Mouse (Mus musculus): ENCODE measurements around the gene Tmie. TPM values are rescaled to one million over a fixed set of nuclear protein-coding genes. Genes with fewer than 3 reads are reported as not detected.
A peak's percentile ranks its signal among the peaks of the same experiment; 100 is the strongest.

Gene Tmie
- polyA plus RNA-seq (2016; fragmentation: Nextera tagmentation; extraction: Ambion mirVana) = 0.17 and 0.68 TPM in 2 replicates

- DNase-seq (ENCODE audit: low spot score) = no peak
- Histone ChIP-seq H3K27me3 (ENCODE audit: insufficient read depth, poor library complexity, severe bottlenecking) (peaks cover 68% of the 10 kb centered on the region), H3K9me3 (no peaks in the 10 kb centered on the region), H3K27ac (peak within 1 kb of the TSS; percentile 77), H3K4me1 (peaks cover 23% of the 10 kb centered on the region), H3K4me3 (peak within 1 kb of the TSS; percentile 73), H3K36me3 (no peaks in the 10 kb centered on the region)
- WGBS = under 1% methylated on average over 57 of the region's 57 CpGs
Observed at GRCm38 (mm10) chr9:110879998-110880561, at the start of gene Tmie. Tmie (minus strand) TSS chr9:110880113.

GRCm38 (mm10) chr9:110922759-110923158, 42.8 kb upstream of the Tmie start:
- Histone ChIP-seq H3K4me1 (peaks cover 5% of the 10 kb centered on the region), H3K36me3 (no peaks in the 10 kb centered on the region), H3K27ac (no peak overlapping the region), H3K27me3 (ENCODE audit: insufficient read depth, poor library complexity, severe bottlenecking) (no peaks in the 10 kb centered on the region), H3K9me3 (no peaks in the 10 kb centered on the region), H3K4me3 (no peak overlapping the region)
- 13% methylated on average over 7 of the region's 7 CpGs for WGBS
- peak; percentile 84 for DNase-seq (ENCODE audit: low spot score)

GRCm38 (mm10) chr9:110920665-110921419, 40.9 kb upstream of the Tmie start:
- Histone ChIP-seq H3K4me3 (no peak overlapping the region), H3K36me3 (no peaks in the 10 kb centered on the region), H3K27ac (no peak overlapping the region), H3K4me1 (no peaks in the 10 kb centered on the region), H3K27me3 (ENCODE audit: insufficient read depth, poor library complexity, severe bottlenecking) (no peaks in the 10 kb centered on the region), H3K9me3 (no peaks in the 10 kb centered on the region)
- WGBS = 69% methylated on average over 15 of the region's 15 CpGs
- no peak for DNase-seq (ENCODE audit: low spot score)

- Histone ChIP-seq H3K36me3 (no peaks in the 10 kb centered on the region), H3K27ac (no peak within 1 kb of the TSS), H3K4me3 (no peak within 1 kb of the TSS), H3K9me3 (no peaks in the 10 kb centered on the region), H3K27me3 (ENCODE audit: insufficient read depth, poor library complexity, severe bottlenecking) (0 out of 2 replicates have a peak, but pooled peaks cover 3% of the 10 kb centered on the region), H3K4me1 (0 out of 2 replicates have a peak, but pooled peaks cover 3% of the 10 kb centered on the region)
- WGBS = 77% methylated on average over 7 of the region's 7 CpGs
- DNase-seq (ENCODE audit: low spot score) = no peak
Observed at GRCm38 (mm10) chr9:110916786-110917185, 36.9 kb upstream of the Tmie start, which contains the start of gene Fam240a. Fam240a (minus strand) TSS chr9:110916861.

GRCm38 (mm10) chr9:110915466-110915865, 35.6 kb upstream of the Tmie start:
- no peaks in the 10 kb centered on the region for H3K36me3 ChIP-seq
- no peak for DNase-seq (ENCODE audit: low spot score)
- no peaks in the 10 kb centered on the region for H3K9me3 ChIP-seq
- no peak overlapping the region for H3K27ac ChIP-seq
- 0 out of 2 replicates have a peak, but pooled peaks cover 3% of the 10 kb centered on the region for H3K27me3 ChIP-seq (ENCODE audit: insufficient read depth, poor library complexity, severe bottlenecking)
- 56% methylated on average over 8 of the region's 8 CpGs for WGBS
- H3K4me1 ChIP-seq = 0 out of 2 replicates have a peak, but pooled peaks cover 3% of the 10 kb centered on the region
- no peak overlapping the region for H3K4me3 ChIP-seq

GRCm38 (mm10) chr9:110914631-110915236, 34.8 kb upstream of the Tmie start:
- H3K4me1 ChIP-seq = 0 out of 2 replicates have a peak, but pooled peaks cover 3% of the 10 kb centered on the region
- H3K27ac ChIP-seq = no peak overlapping the region
- 44% methylated on average over 21 of the region's 21 CpGs for WGBS
- peaks cover 8% of the 10 kb centered on the region; the same call in 1 of the 2 replicates for H3K27me3 ChIP-seq (ENCODE audit: insufficient read depth, poor library complexity, severe bottlenecking)
- H3K4me3 ChIP-seq = 0 out of 2 replicates have a peak overlapping the region, but pooled peaks have one; percentile 5
- no peaks in the 10 kb centered on the region for H3K36me3 ChIP-seq
- DNase-seq (ENCODE audit: low spot score) = no peak
- H3K9me3 ChIP-seq = no peaks in the 10 kb centered on the region

- H3K9me3 ChIP-seq = no peaks in the 10 kb centered on the region
- H3K4me1 ChIP-seq = no peaks in the 10 kb centered on the region
- H3K36me3 ChIP-seq = no peaks in the 10 kb centered on the region
- DNase-seq (ENCODE audit: low spot score) = no peak
- no peak overlapping the region for H3K4me3 ChIP-seq
- 80% methylated on average over 6 of the region's 6 CpGs for WGBS
- H3K27ac ChIP-seq = no peak overlapping the region
- H3K27me3 ChIP-seq (ENCODE audit: insufficient read depth, poor library complexity, severe bottlenecking) = peaks cover 14% of the 10 kb centered on the region; the same call in 1 of the 2 replicates
Observed at GRCm38 (mm10) chr9:110909371-110909967, 29.6 kb upstream of the Tmie start.

- Histone ChIP-seq H3K4me3 (no peak overlapping the region), H3K4me1 (no peaks in the 10 kb centered on the region), H3K27ac (no peak overlapping the region), H3K36me3 (no peaks in the 10 kb centered on the region), H3K27me3 (ENCODE audit: insufficient read depth, poor library complexity, severe bottlenecking) (peaks cover 14% of the 10 kb centered on the region; the same call in 1 of the 2 replicates), H3K9me3 (no peaks in the 10 kb centered on the region)
- no peak for DNase-seq (ENCODE audit: low spot score)
- WGBS = 78% methylated on average over 3 of the region's 3 CpGs
Observed at GRCm38 (mm10) chr9:110908631-110909016, 28.7 kb upstream of the Tmie start.

- H3K27ac ChIP-seq = no peak overlapping the region
- WGBS = 72% methylated on average over 4 of the region's 4 CpGs
- no peaks in the 10 kb centered on the region for H3K36me3 ChIP-seq
- H3K27me3 ChIP-seq (ENCODE audit: insufficient read depth, poor library complexity, severe bottlenecking) = peaks cover 14% of the 10 kb centered on the region; the same call in 1 of the 2 replicates
- H3K4me1 ChIP-seq = no peaks in the 10 kb centered on the region
- no peaks in the 10 kb centered on the region for H3K9me3 ChIP-seq
- DNase-seq (ENCODE audit: low spot score) = no peak
- no peak overlapping the region for H3K4me3 ChIP-seq
Observed at GRCm38 (mm10) chr9:110907838-110908630, 28.1 kb upstream of the Tmie start.

GRCm38 (mm10) chr9:110907201-110907837, 27.4 kb upstream of the Tmie start:
- Histone ChIP-seq H3K4me3 (no peak overlapping the region), H3K27ac (no peak overlapping the region), H3K36me3 (no peaks in the 10 kb centered on the region), H3K4me1 (no peaks in the 10 kb centered on the region), H3K27me3 (ENCODE audit: insufficient read depth, poor library complexity, severe bottlenecking) (peaks cover 12% of the 10 kb centered on the region; the same call in 1 of the 2 replicates), H3K9me3 (no peaks in the 10 kb centered on the region)
- 90% methylated on average over 11 of the region's 11 CpGs for WGBS
- DNase-seq (ENCODE audit: low spot score) = no peak

- peaks cover 17% of the 10 kb centered on the region for H3K4me1 ChIP-seq
- no peak overlapping the region for H3K27ac ChIP-seq
- 0 out of 2 replicates have a peak, but pooled peaks cover 9% of the 10 kb centered on the region for H3K27me3 ChIP-seq (ENCODE audit: insufficient read depth, poor library complexity, severe bottlenecking)
- no peaks in the 10 kb centered on the region for H3K9me3 ChIP-seq
- H3K36me3 ChIP-seq = no peaks in the 10 kb centered on the region
- H3K4me3 ChIP-seq = no peak overlapping the region
- 83% methylated on average over 4 of the region's 4 CpGs for WGBS
- DNase-seq (ENCODE audit: low spot score) = no peak
Observed at GRCm38 (mm10) chr9:110902271-110902670, 22.4 kb upstream of the Tmie start.

- no peak for DNase-seq (ENCODE audit: low spot score)
- H3K36me3 ChIP-seq = no peaks in the 10 kb centered on the region
- H3K27ac ChIP-seq = no peak overlapping the region
- WGBS = 87% methylated on average over 6 of the region's 6 CpGs
- 0 out of 2 replicates have a peak, but pooled peaks cover 19% of the 10 kb centered on the region for H3K27me3 ChIP-seq (ENCODE audit: insufficient read depth, poor library complexity, severe bottlenecking)
- H3K4me1 ChIP-seq = peaks cover 27% of the 10 kb centered on the region
- H3K4me3 ChIP-seq = no peak overlapping the region
- no peaks in the 10 kb centered on the region for H3K9me3 ChIP-seq
Observed at GRCm38 (mm10) chr9:110901204-110901603, 21.3 kb upstream of the Tmie start.
